Mouse (Mus musculus) testis, adult 2 months (tissue): ENCODE results near the gene Cep131. TPM values are rescaled to one million over a fixed set of nuclear protein-coding genes. Genes with fewer than 3 reads are reported as not detected.

Source experiments
- H3K27ac ChIP-seq: fragments of 200-500 bp; 2 replicates; pipeline ENCODE4 v1.5.1; 2012; ENCODE audit warnings: low read depth, low read length; ENCODE audit not compliant: control insufficient read depth, insufficient read depth
- H3K27me3 ChIP-seq: fragments of 200-500 bp; 2 replicates; pipeline ENCODE4 v1.6.1; 2012; ENCODE audit warnings: mild to moderate bottlenecking, low read length, moderate library complexity; ENCODE audit not compliant: control insufficient read depth, insufficient read depth
- H3K36me3 ChIP-seq: fragments of 200-500 bp; 2 replicates; pipeline ENCODE4 v1.6.1; 2012; ENCODE audit warnings: mild to moderate bottlenecking, low read length; ENCODE audit not compliant: control insufficient read depth, insufficient read depth
- H3K4me1 ChIP-seq: fragments of 200-500 bp; 2 replicates; pipeline ENCODE4 v1.6.1; 2012; ENCODE audit warnings: low read length; ENCODE audit not compliant: control insufficient read depth, insufficient read depth
- H3K4me3 ChIP-seq: fragments of 200-500 bp; 2 replicates; pipeline ENCODE4 v1.5.1; 2012; ENCODE audit warnings: low read depth, mild to moderate bottlenecking, low read length, moderate library complexity, mixed read lengths; ENCODE audit not compliant: control insufficient read depth
- CTCF ChIP-seq: fragments of 200-500 bp; IDR thresholded peaks from 2 replicates; pipeline ENCODE4 v1.5.1; 2012; ENCODE audit warnings: low read depth, mild to moderate bottlenecking, inconsistent platforms, low read length, moderate library complexity; ENCODE audit not compliant: control insufficient read depth, insufficient read depth, insufficient replicate concordance
- POLR2A ChIP-seq: fragments of 200-500 bp; IDR thresholded peaks from 2 replicates; pipeline ENCODE4 v1.6.1; 2012; ENCODE audit warnings: low read depth, mild to moderate bottlenecking, inconsistent platforms, low read length, moderate library complexity; ENCODE audit not compliant: control insufficient read depth
- polyA plus RNA-seq: library from polyadenylated mRNA; depleted of rRNA; stranded (reverse); fragments of >200 nt; gene quantifications from 2 replicates; pipeline ENCODE4 v1.2.3, GENCODE M21; 2012

The Cep131 gene
- polyA plus RNA-seq, 1 experiment, result 41.3 TPM

DNA sequence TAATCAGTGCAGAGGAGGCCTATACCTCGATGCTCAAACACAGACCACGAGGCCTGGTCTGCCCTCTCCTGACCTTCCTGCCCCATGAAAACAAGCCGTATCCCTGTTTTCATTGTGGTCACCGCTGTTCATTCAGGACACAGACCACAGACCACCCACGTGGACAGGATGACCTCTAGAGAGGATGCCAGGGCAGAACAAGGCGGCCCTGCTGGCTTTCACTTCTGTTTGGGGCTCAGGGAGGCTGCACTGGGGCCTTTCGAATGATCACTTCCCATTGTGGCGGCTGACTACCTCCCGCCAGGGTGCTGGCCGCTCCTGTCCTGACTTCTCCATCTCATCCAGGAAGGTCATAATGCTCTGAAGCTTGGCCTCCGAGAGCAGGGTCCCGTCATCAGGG lies 15.6 kb downstream of the Cep131 start:
- Histone ChIP-seq H3K4me1 (no peaks in the 10 kb centered on the region; the same call in 1 of the 2 replicates), H3K4me3 (no peak overlapping the region), H3K27me3 (no peaks in the 10 kb centered on the region), H3K27ac (no peak overlapping the region), H3K36me3 (no peaks in the 10 kb centered on the region; the same call in 1 of the 2 replicates)
- TF ChIP-seq POLR2A, result no peak
- no peak for TF ChIP-seq CTCF

- Histone ChIP-seq H3K27me3 (no peaks in the 10 kb centered on the region), H3K4me3 (no peak overlapping the region), H3K27ac (no peak overlapping the region), H3K4me1 (no peaks in the 10 kb centered on the region; the same call in 1 of the 2 replicates), H3K36me3 (no peaks in the 10 kb centered on the region; the same call in 1 of the 2 replicates)
- TF ChIP-seq POLR2A (no peak), CTCF (no peak)
These were observed 16.2 kb downstream of the Cep131 start for GRCm38 (mm10) chr11:120070286-120070930.

GRCm38 (mm10) chr11:120069261-120069660 lies 17.4 kb downstream of the Cep131 start:
- no peak overlapping the region for H3K27ac ChIP-seq
- no peaks in the 10 kb centered on the region; the same call in 1 of the 2 replicates for H3K4me1 ChIP-seq
- no peak for TF ChIP-seq CTCF
- no peak for TF ChIP-seq POLR2A
- H3K36me3 ChIP-seq, result no peaks in the 10 kb centered on the region; the same call in 1 of the 2 replicates
- no peaks in the 10 kb centered on the region for H3K27me3 ChIP-seq
- H3K4me3 ChIP-seq, result no peak overlapping the region

DNA sequence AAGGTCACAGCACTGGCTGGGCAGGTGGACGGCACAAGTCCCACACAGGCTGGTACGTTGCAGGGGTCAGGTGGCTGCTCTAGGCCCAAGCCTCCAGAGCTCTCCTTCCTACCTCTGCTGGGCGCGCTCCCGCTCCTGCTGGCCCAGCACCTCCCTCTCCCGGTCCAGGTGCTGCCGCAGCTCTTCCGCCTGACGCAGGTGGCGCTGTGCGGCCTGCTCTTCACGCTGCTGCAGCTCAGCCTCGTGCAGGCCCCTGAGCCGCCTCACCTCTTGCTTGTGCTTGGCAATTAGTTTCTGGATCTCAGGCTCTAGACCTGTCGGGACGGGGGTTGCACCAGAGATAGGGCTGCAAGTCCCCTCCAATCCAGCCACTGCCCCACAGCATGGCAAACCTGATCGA lies 18.8 kb downstream of the Cep131 start:
- no peak for TF ChIP-seq POLR2A
- H3K27me3 ChIP-seq, result no peaks in the 10 kb centered on the region
- H3K4me1 ChIP-seq, result no peaks in the 10 kb centered on the region; the same call in 1 of the 2 replicates
- H3K36me3 ChIP-seq, result no peaks in the 10 kb centered on the region; the same call in 1 of the 2 replicates
- H3K27ac ChIP-seq, result no peak overlapping the region
- no peak overlapping the region for H3K4me3 ChIP-seq

GRCm38 (mm10) chr11:120065291-120065690 lies 21.3 kb downstream of the Cep131 start:
- H3K4me3 ChIP-seq, result no peak overlapping the region
- no peaks in the 10 kb centered on the region for H3K4me1 ChIP-seq
- H3K27me3 ChIP-seq, result no peaks in the 10 kb centered on the region
- H3K36me3 ChIP-seq, result no peaks in the 10 kb centered on the region
- TF ChIP-seq CTCF (peak; percentile 63), POLR2A (no peak)
- H3K27ac ChIP-seq, result no peak overlapping the region

DNA sequence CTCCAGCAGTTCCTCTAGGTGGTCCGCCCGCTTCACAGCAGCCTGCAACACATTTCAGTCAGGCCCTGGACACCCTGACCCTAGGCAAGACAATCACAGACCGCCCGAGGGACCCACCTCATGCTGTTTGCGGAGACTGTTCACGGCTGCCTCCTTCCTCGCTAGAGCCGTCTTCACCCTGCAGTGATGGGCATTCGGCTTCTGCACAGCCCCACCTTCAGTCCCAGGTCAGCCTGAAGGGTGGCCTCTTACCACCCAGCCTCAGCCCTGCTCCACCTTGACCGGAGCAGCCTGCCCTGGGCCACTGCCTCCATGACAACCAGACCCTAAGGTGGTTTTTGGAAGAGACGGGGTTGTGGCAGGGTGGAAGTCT lies 22.0 kb downstream of the Cep131 start:
- H3K4me1 ChIP-seq, result no peaks in the 10 kb centered on the region
- no peaks in the 10 kb centered on the region for H3K36me3 ChIP-seq
- 0 out of 2 replicates have a peak, but pooled peaks have one; percentile 5 for TF ChIP-seq CTCF
- TF ChIP-seq POLR2A, result no peak
- no peak overlapping the region for H3K4me3 ChIP-seq
- H3K27me3 ChIP-seq, result no peaks in the 10 kb centered on the region
- no peak overlapping the region for H3K27ac ChIP-seq

- H3K27ac ChIP-seq, result no peak overlapping the region
- TF ChIP-seq POLR2A (no peak), CTCF (no peak)
- H3K4me3 ChIP-seq, result no peak overlapping the region
- no peaks in the 10 kb centered on the region for H3K4me1 ChIP-seq
- no peaks in the 10 kb centered on the region for H3K36me3 ChIP-seq
- no peaks in the 10 kb centered on the region for H3K27me3 ChIP-seq
These were observed 22.5 kb downstream of the Cep131 start for GRCm38 (mm10) chr11:120064006-120064667.
